Mouse (Mus musculus) midbrain, postnatal 0 days (tissue): ENCODE measurements around the gene Prdm1. TPM values are rescaled to one million over a fixed set of nuclear protein-coding genes. Genes with fewer than 3 reads are reported as not detected.

Experiments
- ATAC-seq: fragments of 200-750 bp; cut with Nextera tagmentation; 2 replicates; pipeline ENCODE4 v1.8.0; 2017; ENCODE audit warnings: moderate number of reproducible peaks, mild to moderate bottlenecking, moderate TSS enrichment, moderate library complexity; ENCODE audit not compliant: low FRiP score
- DNase-seq: peaks from one replicate; pipeline ENCODE4 v3.0.0-alpha.2; 2015; ENCODE audit warnings: low spot score
- H3K27ac ChIP-seq: fragments of 300-500 bp; sonication (generic); 2 replicates; pipeline ENCODE4 v1.5.1; 2014; ENCODE audit warnings: low read depth, mild to moderate bottlenecking, low read length, mixed read lengths
- H3K27me3 ChIP-seq: fragments of 300-500 bp; sonication (generic); 2 replicates; pipeline ENCODE4 v1.6.1; 2014; ENCODE audit warnings: low read length, control low read depth, mixed read lengths; ENCODE audit not compliant: insufficient read depth
- H3K36me3 ChIP-seq: fragments of 300-500 bp; sonication (generic); 2 replicates; pipeline ENCODE4 v1.6.1; 2014; ENCODE audit warnings: low read length, control low read depth, mixed read lengths; ENCODE audit not compliant: insufficient read depth
- H3K4me1 ChIP-seq: fragments of 300-500 bp; sonication (generic); 2 replicates; pipeline ENCODE4 v1.6.1; 2014; ENCODE audit warnings: mild to moderate bottlenecking, control low read depth, antibody characterized with exemption, low read length, mixed read lengths; ENCODE audit not compliant: insufficient read depth
- H3K4me2 ChIP-seq: fragments of 300-500 bp; sonication (generic); 2 replicates; pipeline ENCODE4 v1.6.1; 2014; ENCODE audit warnings: low read depth, mild to moderate bottlenecking, low read length, mixed read lengths; ENCODE audit not compliant: poor library complexity, severe bottlenecking
- H3K4me3 ChIP-seq: fragments of 300-500 bp; sonication (generic); 2 replicates; pipeline ENCODE4 v1.5.1; 2014; ENCODE audit warnings: low read depth, mild to moderate bottlenecking, low read length, moderate library complexity
- H3K9ac ChIP-seq: fragments of 300-500 bp; sonication (generic); replicated peaks from 2 replicates; pipeline ENCODE4 v1.6.1; 2014; ENCODE audit warnings: mild to moderate bottlenecking, low read length, moderate library complexity, mixed read lengths; ENCODE audit not compliant: poor library complexity, severe bottlenecking
- H3K9me3 ChIP-seq: fragments of 300-500 bp; sonication (generic); 2 replicates; pipeline ENCODE4 v1.6.1; 2016; ENCODE audit warnings: low read length, control low read depth
- CTCF ChIP-seq: IDR thresholded peaks from 2 replicates; pipeline ENCODE4 v1.5.1; 2016; ENCODE audit warnings: antibody characterized with exemption, mild to moderate bottlenecking
- WGBS: fragments of 180-500 bp; shearing (Covaris S2); extraction: QIAGEN DNeasy Blood & Tissue Kit; methylation state at CpG from one replicate; pipeline ENCODE4 v1.1.7; 2014; 5-methylcytosine and 5-hydroxymethylcytosine counted together
- polyA plus RNA-seq: library from polyadenylated mRNA; unstranded; fragments of >200 nt; fragmentation: Nextera tagmentation; extraction: Ambion mirVana; gene quantifications from 2 replicates; pipeline ENCODE4 v1.2.1, GENCODE M21; 2015
- total RNA-seq: library from RNA; depleted of rRNA; stranded (reverse); fragments of >200 nt; gene quantifications from 2 replicates; pipeline ENCODE4 v1.2.3, GENCODE M21; 2014

Gene Prdm1
- total and polyA plus RNA-seq, 2 experiments from 2014 or later: 0.12 to 2.0 TPM

DNA sequence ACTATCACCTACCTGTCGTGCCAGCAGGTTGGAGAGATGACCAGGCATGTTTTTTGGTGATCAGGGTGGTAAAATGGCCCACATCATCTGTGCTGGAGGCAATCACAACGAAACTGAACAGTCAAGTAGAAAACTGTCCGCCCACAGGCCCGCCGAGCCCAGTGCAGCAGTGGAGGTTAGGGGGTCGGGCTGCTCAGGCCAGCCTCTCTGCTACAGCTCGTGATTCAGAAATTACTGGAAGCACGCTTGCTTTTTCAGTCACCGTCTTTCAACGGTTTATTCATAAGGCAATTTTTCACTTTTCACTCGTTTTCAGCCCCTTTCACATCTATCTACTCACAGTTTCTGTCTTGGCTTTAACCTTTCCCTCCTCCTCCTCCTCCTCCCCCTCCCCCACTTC lies 96.1 kb downstream of the Prdm1 start:
- Histone ChIP-seq H3K9me3 (no peaks in the 10 kb centered on the region), H3K36me3 (no peaks in the 10 kb centered on the region), H3K4me3 (no peak overlapping the region), H3K27me3 (no peaks in the 10 kb centered on the region), H3K4me2 (no peak overlapping the region), H3K27ac (no peak overlapping the region), H3K9ac (no peak overlapping the region), H3K4me1 (no peaks in the 10 kb centered on the region)
- no peak for TF ChIP-seq CTCF
- DNase-seq (no peak), ATAC-seq (no peak)
- 80% methylated on average over 11 of the region's 11 CpGs for WGBS

DNA sequence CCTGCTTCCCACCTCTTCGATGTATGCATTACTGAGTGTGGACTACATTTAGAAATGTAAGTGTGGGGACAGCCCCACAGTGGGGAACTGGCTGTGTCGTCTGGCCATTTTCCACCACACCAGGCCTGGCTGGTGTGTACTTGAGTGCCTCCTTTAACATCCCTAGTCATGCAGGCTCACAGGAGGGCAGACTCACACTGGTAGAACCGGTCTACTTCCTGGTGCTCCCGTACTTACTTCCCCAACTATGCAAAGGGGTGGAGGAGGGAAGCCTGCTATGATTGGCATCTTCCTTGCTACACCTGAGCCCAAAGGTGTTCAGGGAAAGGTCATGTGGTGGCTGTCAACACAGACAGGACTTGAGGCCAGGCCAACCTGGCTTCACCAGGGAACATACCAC lies 96.6 kb downstream of the Prdm1 start:
- no peak for TF ChIP-seq CTCF
- Histone ChIP-seq H3K4me1 (no peaks in the 10 kb centered on the region), H3K4me3 (no peak overlapping the region), H3K4me2 (no peak overlapping the region), H3K27me3 (no peaks in the 10 kb centered on the region), H3K27ac (no peak overlapping the region), H3K36me3 (no peaks in the 10 kb centered on the region), H3K9ac (no peak overlapping the region), H3K9me3 (no peaks in the 10 kb centered on the region)
- 99% methylated on average over 4 of the region's 4 CpGs for WGBS
- no peak for DNase-seq
- no peak for ATAC-seq

DNA sequence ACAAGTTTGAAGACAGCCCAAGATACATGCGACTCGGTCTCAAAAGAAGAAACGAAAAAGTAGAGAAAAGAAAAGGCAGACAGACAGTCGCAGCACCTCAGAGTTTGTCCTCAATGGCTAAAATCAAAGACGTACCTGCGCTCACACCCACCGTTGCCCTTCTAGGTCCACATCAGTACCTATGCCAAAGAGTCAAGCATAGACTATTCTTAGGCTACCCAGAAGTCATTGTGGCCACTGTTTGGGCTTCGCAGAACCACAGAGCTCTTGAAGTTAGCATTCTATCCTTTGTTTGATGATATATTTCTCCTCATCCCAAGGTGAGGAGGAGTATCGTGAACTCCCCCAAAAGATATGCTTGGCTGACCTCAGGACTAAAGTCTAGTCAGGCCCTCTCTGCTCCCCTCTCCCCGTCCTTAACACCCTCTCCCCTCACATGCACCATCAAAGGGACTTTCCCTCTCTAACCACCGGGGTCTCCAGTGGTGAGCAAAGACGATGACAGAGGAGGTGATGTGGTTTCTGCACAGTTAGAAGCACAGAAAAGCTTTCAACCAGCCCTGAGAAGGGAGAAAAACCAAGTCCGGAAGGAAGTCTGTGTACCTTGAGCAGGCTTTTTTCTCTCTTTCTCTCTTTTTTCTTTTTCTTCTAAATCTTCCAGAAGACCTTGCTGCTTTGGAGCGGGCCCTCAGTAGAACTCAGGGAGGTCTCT lies 99.0 kb downstream of the Prdm1 start:
- Histone ChIP-seq H3K27me3 (no peaks in the 10 kb centered on the region), H3K27ac (no peak overlapping the region), H3K36me3 (no peaks in the 10 kb centered on the region), H3K9ac (no peak overlapping the region), H3K9me3 (no peaks in the 10 kb centered on the region), H3K4me2 (no peak overlapping the region), H3K4me3 (no peak overlapping the region), H3K4me1 (no peaks in the 10 kb centered on the region)
- TF ChIP-seq CTCF: no peak
- ATAC-seq: no peak
- no peak for DNase-seq
- WGBS: 89% methylated on average over 14 of the region's 14 CpGs

DNA sequence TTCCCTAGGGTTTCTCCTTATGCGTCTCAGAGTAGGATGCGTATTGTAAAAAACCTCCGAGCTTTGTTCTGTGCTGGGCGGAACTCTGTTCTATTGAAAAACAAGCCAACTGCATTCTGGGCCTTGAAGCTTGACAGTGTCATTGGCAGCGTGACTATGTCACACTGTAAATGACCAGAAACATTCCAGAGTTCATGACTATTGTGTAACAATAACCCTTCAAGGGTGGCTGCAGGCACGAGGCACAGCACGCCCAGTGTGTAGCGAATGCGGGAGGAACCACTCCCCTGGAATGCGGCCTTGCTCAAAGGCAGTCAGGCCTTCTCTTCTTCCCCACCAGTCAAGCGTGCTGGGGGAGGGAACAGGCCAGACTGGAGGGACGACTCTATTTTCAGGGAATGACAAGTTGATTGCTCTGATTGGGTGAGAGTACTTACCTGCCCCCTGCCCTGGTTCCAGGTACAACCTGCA lies 100.4 kb downstream of the Prdm1 start:
- Histone ChIP-seq H3K4me3 (no peak overlapping the region), H3K36me3 (no peaks in the 10 kb centered on the region), H3K9me3 (no peaks in the 10 kb centered on the region), H3K4me1 (no peaks in the 10 kb centered on the region), H3K9ac (no peak overlapping the region), H3K4me2 (no peak overlapping the region), H3K27me3 (no peaks in the 10 kb centered on the region), H3K27ac (no peak overlapping the region)
- 35% methylated on average over 12 of the region's 12 CpGs for WGBS
- no peak for ATAC-seq
- no peak for TF ChIP-seq CTCF
- DNase-seq: no peak

DNA sequence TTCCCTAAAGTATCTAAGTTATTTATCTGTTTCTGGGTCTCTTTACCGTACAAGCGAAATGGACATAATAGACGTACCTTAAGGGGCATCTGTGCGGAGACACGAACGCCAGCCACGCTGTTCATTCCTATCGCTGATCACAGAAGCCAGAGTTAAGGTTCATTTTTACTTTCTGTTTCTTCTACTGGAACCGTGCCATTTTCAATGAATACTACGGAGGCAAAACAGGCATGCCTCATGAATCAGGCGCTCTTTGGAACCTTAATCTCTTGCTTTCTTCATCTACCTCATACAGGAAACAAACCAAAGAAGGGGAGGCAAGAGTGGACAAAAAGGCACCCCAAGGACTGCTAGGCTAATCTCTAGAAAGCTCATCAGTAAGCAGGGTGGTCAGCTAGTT lies 100.9 kb downstream of the Prdm1 start:
- Histone ChIP-seq H3K27me3 (no peaks in the 10 kb centered on the region), H3K36me3 (no peaks in the 10 kb centered on the region), H3K9me3 (no peaks in the 10 kb centered on the region), H3K4me2 (no peak overlapping the region), H3K9ac (no peak overlapping the region), H3K27ac (no peak overlapping the region), H3K4me1 (no peaks in the 10 kb centered on the region), H3K4me3 (no peak overlapping the region)
- WGBS: 68% methylated on average over 11 of the region's 11 CpGs
- no peak for TF ChIP-seq CTCF
- no peak for DNase-seq
- no peak for ATAC-seq

DNA sequence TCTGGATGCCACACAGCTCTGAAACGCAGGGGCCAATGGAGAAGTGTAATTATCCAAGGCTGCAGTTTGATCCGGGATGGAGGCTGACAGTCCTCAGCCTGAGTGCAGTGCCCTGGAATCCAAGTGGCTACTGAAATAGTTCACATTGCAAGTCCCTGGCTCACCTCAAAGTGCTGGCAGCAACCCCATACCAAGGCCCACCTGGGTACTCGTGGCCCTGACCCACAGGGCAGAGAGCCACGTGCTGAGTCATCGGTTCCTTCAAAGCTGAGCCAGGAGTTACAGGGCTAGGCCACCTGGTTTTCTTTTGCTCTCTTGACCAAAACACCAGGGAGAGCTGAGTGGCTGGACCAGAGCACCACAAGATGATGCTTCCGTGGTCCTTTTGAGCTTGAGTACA lies 103.3 kb downstream of the Prdm1 start:
- WGBS: 81% methylated on average over 6 of the region's 6 CpGs

More for the DNA sequence above, 103.3 kb downstream of the Prdm1 start:
- Histone ChIP-seq H3K27ac (no peak overlapping the region), H3K4me2 (no peak overlapping the region), H3K4me3 (no peak overlapping the region), H3K4me1 (no peaks in the 10 kb centered on the region), H3K9me3 (no peaks in the 10 kb centered on the region), H3K36me3 (no peaks in the 10 kb centered on the region), H3K27me3 (no peaks in the 10 kb centered on the region), H3K9ac (no peak overlapping the region)
- no peak for TF ChIP-seq CTCF
- ATAC-seq (no peak), DNase-seq (no peak)
